Mouse (Mus musculus): ENCODE data around the gene Inpp5k.
A peak's percentile ranks its signal among the peaks of the same experiment; 100 is the strongest.

Gene Inpp5k

GRCm38 (mm10) chr11:75653781-75654470 is 23.1 kb downstream of the Inpp5k start:
- peak; percentile 92 for DNase-seq (ENCODE audit: low spot score)

- DNase-seq (ENCODE audit: low spot score), result peak; percentile 54
These were observed 23.9 kb downstream of the Inpp5k start for GRCm38 (mm10) chr11:75654471-75655390.

GRCm38 (mm10) chr11:75655621-75656545 is 25.1 kb downstream of the Inpp5k start:
- DNase-seq (ENCODE audit: low spot score), result peak; percentile 89

- DNase-seq (ENCODE audit: low spot score), result peak; percentile 62
These were observed 26.1 kb downstream of the Inpp5k start for GRCm38 (mm10) chr11:75656621-75657590.

GRCm38 (mm10) chr11:75657841-75658240 is 27.1 kb downstream of the Inpp5k start:
- no peak for DNase-seq (ENCODE audit: low spot score)

GRCm38 (mm10) chr11:75658311-75658710 is 27.5 kb downstream of the Inpp5k start:
- no peak for DNase-seq (ENCODE audit: low spot score)

GRCm38 (mm10) chr11:75658996-75659750 is 28.4 kb downstream of the Inpp5k start:
- DNase-seq (ENCODE audit: low spot score), result no peak

GRCm38 (mm10) chr11:75660081-75660590 is 29.3 kb downstream of the Inpp5k start:
- DNase-seq (ENCODE audit: low spot score), result no peak

- DNase-seq (ENCODE audit: low spot score), result no peak
These were observed 30.4 kb downstream of the Inpp5k start for GRCm38 (mm10) chr11:75660941-75661800.

- DNase-seq (ENCODE audit: low spot score), result no peak
These were observed 31.3 kb downstream of the Inpp5k start for GRCm38 (mm10) chr11:75662131-75662530.

- DNase-seq (ENCODE audit: low spot score), result no peak
These were observed 35.5 kb downstream of the Inpp5k start for GRCm38 (mm10) chr11:75666296-75666695.

GRCm38 (mm10) chr11:75668621-75669020 is 37.8 kb downstream of the Inpp5k start:
- no peak for DNase-seq (ENCODE audit: low spot score)

GRCm38 (mm10) chr11:75669176-75669852 is 38.5 kb downstream of the Inpp5k start:
- DNase-seq (ENCODE audit: low spot score), result no peak

- no peak for DNase-seq (ENCODE audit: low spot score)
These were observed 39.0 kb downstream of the Inpp5k start for GRCm38 (mm10) chr11:75669853-75670200.

GRCm38 (mm10) chr11:75671426-75672180 is 40.8 kb downstream of the Inpp5k start:
- no peak for DNase-seq (ENCODE audit: low spot score)

- DNase-seq (ENCODE audit: low spot score), result no peak
These were observed 42.6 kb downstream of the Inpp5k start for GRCm38 (mm10) chr11:75673411-75673810.

GRCm38 (mm10) chr11:75674875-75675274 is 44.1 kb downstream of the Inpp5k start:
- no peak for DNase-seq (ENCODE audit: low spot score)
